8 mouse cellular contexts compared by ENCODE assay signal in the genomic region with DNA sequence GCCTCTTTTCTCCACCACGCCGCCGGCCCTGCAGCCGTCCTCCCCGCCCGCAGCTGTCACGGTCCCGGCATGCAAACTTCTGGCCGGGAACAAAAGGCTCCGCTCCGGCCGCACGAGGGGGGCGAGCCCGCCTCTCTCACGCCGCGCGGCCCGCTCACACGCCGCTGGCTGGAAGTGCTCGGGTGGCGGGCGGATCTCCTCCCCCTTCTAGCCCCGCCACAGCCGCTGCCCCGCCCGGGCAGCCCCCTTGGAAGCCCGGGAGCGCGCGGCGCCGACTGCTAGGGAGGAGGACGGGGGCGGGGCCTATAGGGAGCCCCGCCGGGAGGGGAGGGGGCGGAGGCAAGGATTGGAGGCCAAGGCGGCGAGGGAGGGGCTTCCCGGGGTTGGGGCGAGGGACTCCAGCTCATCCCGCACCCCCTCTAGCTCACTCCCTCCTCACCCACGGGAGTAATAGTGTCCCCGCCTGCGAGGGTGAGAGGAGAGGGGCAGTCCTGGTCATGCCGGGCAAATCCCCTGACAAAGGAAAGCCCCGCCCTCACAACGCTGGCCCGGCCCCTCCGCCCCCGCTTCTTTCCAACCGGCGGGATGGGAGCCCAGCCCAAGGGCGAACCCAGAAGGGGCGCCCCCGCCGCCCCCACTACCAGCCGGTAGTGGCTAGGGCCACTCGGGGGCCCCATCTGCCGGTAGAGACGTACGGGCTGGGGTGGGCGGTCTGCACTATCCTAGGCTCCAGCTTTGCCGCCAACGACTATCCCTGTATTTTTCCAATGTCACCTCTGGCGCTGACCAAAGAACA.
DNase-seq lines count a peak whose midpoint lies in the region; ATAC-seq and TF ChIP-seq lines count a peak whose summit lies in the region.

No protein-coding gene starts in this region.

- H3K9me3 ChIP-seq in heart, embryonic 12.5 days (replicated peaks): no peaks in the 10 kb centered on the region
- H3K9me3 ChIP-seq in kidney, embryonic 16.5 days (ENCODE audit: low read length): no peaks in the 10 kb centered on the region

- H3K36me3 ChIP-seq in heart, embryonic 12.5 days: peaks cover 17% of the 10 kb centered on the region
- H3K36me3 ChIP-seq in kidney, embryonic 16.5 days (ENCODE audit: insufficient read depth, low read length): 0 out of 2 replicates have a peak, but pooled peaks cover 6% of the 10 kb centered on the region
- H3K36me3 ChIP-seq in liver, adult 2 months (ENCODE audit: control insufficient read depth, insufficient read depth, low read length): no peaks in the 10 kb centered on the region; the same call in 1 of the 2 replicates
- H3K36me3 ChIP-seq in myocyte (ENCODE audit: control insufficient read depth, insufficient read depth): peaks cover 6% of the 10 kb centered on the region

- H3K27me3 ChIP-seq in heart, embryonic 12.5 days (replicated peaks): no peaks in the 10 kb centered on the region
- no peaks in the 10 kb centered on the region for H3K27me3 ChIP-seq in kidney, embryonic 16.5 days (ENCODE audit: insufficient read depth, low read length)
- H3K27me3 ChIP-seq in liver, adult 2 months (ENCODE audit: control insufficient read depth, insufficient read depth, low read length): no peaks in the 10 kb centered on the region
- no peaks in the 10 kb centered on the region for H3K27me3 ChIP-seq in myocyte (ENCODE audit: control insufficient read depth, insufficient read depth, insufficient read length)

- H3K27ac ChIP-seq in heart, embryonic 12.5 days (ENCODE audit: poor library complexity, severe bottlenecking): peak overlapping the region; percentile 94
- H3K27ac ChIP-seq in kidney, embryonic 16.5 days (ENCODE audit: low read length): peak overlapping the region; percentile 94
- peak overlapping the region; percentile 62 for H3K27ac ChIP-seq in liver, adult 2 months (replicated peaks; ENCODE audit: insufficient read depth, low read depth, low read length)

- under 1% methylated on average over 60 of the region's 69 CpGs for WGBS in heart, embryonic 12.5 days
- under 1% methylated on average over 65 of the region's 69 CpGs for WGBS in kidney, embryonic 16.5 days
- under 1% methylated on average over 55 of the region's 69 CpGs for WGBS in liver, adult 2 months

- peak overlapping the region; percentile 84 for H3K4me3 ChIP-seq in heart, embryonic 12.5 days
- H3K4me3 ChIP-seq in kidney, embryonic 16.5 days (ENCODE audit: low read length): peak overlapping the region; percentile 81
- peak overlapping the region; percentile 97 for H3K4me3 ChIP-seq in liver, adult 2 months (ENCODE audit: insufficient read depth, low read depth, low read length)
- peak overlapping the region; percentile 43 for H3K4me3 ChIP-seq in myocyte

- TF ChIP-seq CTCF in brain, embryonic 14.5 days (IDR thresholded peaks at IDR 0.05; ENCODE audit: borderline replicate concordance, extremely low read depth, insufficient read depth, insufficient read length): no peak
- TF ChIP-seq CTCF in liver, adult 2 months (IDR thresholded peaks at IDR 0.05; ENCODE audit: low read depth, low read length): no peak

- peak overlapping the region; percentile 81 for H3K9ac ChIP-seq in heart, embryonic 12.5 days
- H3K9ac ChIP-seq in kidney, embryonic 16.5 days (replicated peaks; ENCODE audit: low read length): peak overlapping the region; percentile 94
- H3K9ac ChIP-seq in liver, adult 2 months (ENCODE audit: low read depth, low read length): peak overlapping the region; percentile 79

- peaks cover 59% of the 10 kb centered on the region for H3K4me1 ChIP-seq in heart, embryonic 12.5 days (replicated peaks)
- peaks cover 55% of the 10 kb centered on the region for H3K4me1 ChIP-seq in kidney, embryonic 16.5 days (ENCODE audit: insufficient read depth, low read length)
- peaks cover 10% of the 10 kb centered on the region for H3K4me1 ChIP-seq in liver, adult 2 months (ENCODE audit: control insufficient read depth, insufficient read depth, low read length)

- peak; percentile 53 for ATAC-seq in erythroblast, adult 5-6 weeks (replicated peaks; ENCODE audit: low FRiP score, poor library complexity, severe bottlenecking)
- ATAC-seq in heart, embryonic 12.5 days (ENCODE audit: insufficient number of reproducible peaks, low FRiP score): peak; percentile 95
- peak; percentile 97 for ATAC-seq in kidney, embryonic 16.5 days (ENCODE audit: low FRiP score, low TSS enrichment)

- H3K4me2 ChIP-seq in heart, embryonic 12.5 days: peak overlapping the region; percentile 88
- H3K4me2 ChIP-seq in kidney, embryonic 16.5 days (replicated peaks; ENCODE audit: low read depth, low read length): peak overlapping the region; percentile 75
- H3K4me2 ChIP-seq in myocyte (ENCODE audit: low read depth): peak overlapping the region; percentile 92

- peaks cover 10% of the 10 kb centered on the region; the same call in 1 of the 2 replicates for H3K79me2 ChIP-seq in liver, adult 2 months (ENCODE audit: control insufficient read depth, insufficient read depth, low read length)
- peaks cover 43% of the 10 kb centered on the region for H3K79me2 ChIP-seq in myocyte (ENCODE audit: control insufficient read depth, insufficient read depth)

- peak overlapping the region; percentile 21 for H3ac ChIP-seq in myocyte (ENCODE audit: control insufficient read depth, insufficient read length)

- peak; percentile 80 for DNase-seq in CD4-positive helper T cell, adult 2 months (ENCODE audit: low read depth, low spot score)
- peak; percentile 98 for DNase-seq in brain, embryonic 14.5 days (ENCODE audit: low read depth)
- peak; percentile 53 for DNase-seq in liver, adult 2 months (ENCODE audit: extremely low read depth, low read depth, low spot score)
- peak; percentile 66 to 81 for DNase-seq in spleen, postnatal 4 days (ENCODE audit: low spot score in 2 of 2)

- TF ChIP-seq POLR2A in brain, embryonic 14.5 days (IDR thresholded peaks at IDR 0.05; ENCODE audit: borderline replicate concordance, extremely low read depth, insufficient read depth, insufficient read length, poor library complexity, severe bottlenecking): peak; percentile 46; the same call in 1 of the 2 replicates
- 0 out of 2 replicates have a peak, but pooled peaks have one; percentile 13 for TF ChIP-seq POLR2A in liver, adult 2 months (IDR thresholded peaks at IDR 0.05; ENCODE audit: extremely low read depth, insufficient read depth, low read length)
- peak; percentile 80 for TF ChIP-seq POLR2A in myocyte (IDR thresholded peaks at IDR 0.05; ENCODE audit: insufficient read length, low read depth)

TF ChIP-seq in myocyte, 11 proteins besides CTCF, POLR2A, EP300 and RAD21:
- peak in 2 of 3 experiments; percentile 58 to 87 for TF ChIP-seq MYOG (IDR thresholded peaks at IDR 0.05; ENCODE audit: control insufficient read depth in 1 of 3, insufficient read depth in 1 of 3, insufficient read length in 2 of 3, low read depth in 2 of 3)
- peak in 2 of 3 experiments; percentile 35 to 69 for TF ChIP-seq MYOD1 (IDR thresholded peaks at IDR 0.05; ENCODE audit: control insufficient read depth in 1 of 3, insufficient read length in 2 of 3, low read depth in 2 of 3)
- peak; percentile 43 for TF ChIP-seq TCF3 (IDR thresholded peaks at IDR 0.05; ENCODE audit: insufficient read length, low read depth)
- TF ChIP-seq SRF (IDR thresholded peaks at IDR 0.05; ENCODE audit: control insufficient read depth, insufficient read length, low read depth): no peak
- no peak for TF ChIP-seq MAX (IDR thresholded peaks at IDR 0.05; ENCODE audit: low read depth)
- TF ChIP-seq CEBPB (IDR thresholded peaks at IDR 0.05; ENCODE audit: insufficient read depth, poor library complexity, severe bottlenecking): no peak

Comparison
In these comparisons a context has a peak if more than half of its experiments do, and no peak if none do; other contexts are left out.
1. Peak in every context shown above with its lines: DNase-seq, ATAC-seq, H3K4me3 ChIP-seq and H3K27ac ChIP-seq.
2. POLR2A ChIP-seq: peak in every context shown above with its lines; median percentile 80 in myocyte; 46 in brain, embryonic 14.5 days; 13 in liver, adult 2 months.
3. H3K4me3 ChIP-seq: peak in every context shown above with its lines; median percentile 97 in liver, adult 2 months; 84 in heart, embryonic 12.5 days; 81 in kidney, embryonic 16.5 days; 43 in myocyte.